Mouse (Mus musculus) liver, adult 2 months (tissue): ENCODE measurements around the gene Fyb2. TPM values are rescaled to one million over a fixed set of nuclear protein-coding genes. Genes with fewer than 3 reads are reported as not detected.

Source experiments
- DNase-seq: peaks from one replicate; pipeline ENCODE4 v3.0.0-alpha.2; 2011; ENCODE audit warnings: low read depth, low spot score; ENCODE audit errors: extremely low read depth
- H3K27ac ChIP-seq: fragments of 200-500 bp; replicated peaks from 2 replicates; pipeline ENCODE4 v1.5.1; 2012; ENCODE audit warnings: low read depth, mild to moderate bottlenecking, control low read depth, inconsistent platforms, low read length; ENCODE audit not compliant: insufficient read depth
- H3K27me3 ChIP-seq: fragments of 200-500 bp; 2 replicates; pipeline ENCODE4 v1.6.1; 2012; ENCODE audit warnings: mild to moderate bottlenecking, moderate library complexity, low read length, inconsistent platforms; ENCODE audit not compliant: control insufficient read depth, insufficient read depth
- H3K36me3 ChIP-seq: fragments of 200-500 bp; 2 replicates; pipeline ENCODE4 v1.6.1; 2012; ENCODE audit warnings: low read length, inconsistent platforms; ENCODE audit not compliant: control insufficient read depth, insufficient read depth
- H3K4me1 ChIP-seq: fragments of 200-500 bp; 2 replicates; pipeline ENCODE4 v1.6.1; 2011; ENCODE audit warnings: low read length; ENCODE audit not compliant: control insufficient read depth, insufficient read depth
- H3K4me3 ChIP-seq: fragments of 200-500 bp; 2 replicates; pipeline ENCODE4 v1.5.1; 2011; ENCODE audit warnings: low read depth, mild to moderate bottlenecking, control low read depth, low read length, moderate library complexity; ENCODE audit not compliant: insufficient read depth
- H3K79me2 ChIP-seq: fragments of 200-500 bp; 2 replicates; pipeline ENCODE4 v1.6.1; 2012; ENCODE audit warnings: inconsistent platforms, mild to moderate bottlenecking, low read length, moderate library complexity; ENCODE audit not compliant: control insufficient read depth, insufficient read depth
- H3K9ac ChIP-seq: fragments of 200-500 bp; 2 replicates; pipeline ENCODE4 v1.6.1; 2012; ENCODE audit warnings: low read depth, mild to moderate bottlenecking, control low read depth, inconsistent platforms, low read length
- CTCF ChIP-seq: fragments of 200-500 bp; IDR thresholded peaks from 2 replicates; pipeline ENCODE4 v1.5.1; 2011; ENCODE audit warnings: low read depth, low read length, control low read depth
- POLR2A ChIP-seq: fragments of 200-500 bp; IDR thresholded peaks from 2 replicates; pipeline ENCODE4 v1.6.1; 2011; ENCODE audit warnings: low read length, control low read depth; ENCODE audit not compliant: insufficient read depth; ENCODE audit errors: extremely low read depth
- WGBS: fragments of 180-500 bp; shearing (Covaris S2); methylation state at CpG from one replicate; pipeline ENCODE4 v1.1.7; 2018; 5-methylcytosine and 5-hydroxymethylcytosine counted together
- polyA plus RNA-seq: library from polyadenylated mRNA; depleted of rRNA; stranded (reverse); fragments of >200 nt; gene quantifications from 2 replicates; pipeline ENCODE4 v1.2.3, GENCODE M21; 2012
- total RNA-seq: library from RNA; depleted of rRNA; stranded (reverse); fragments of >200 nt; gene quantifications from 2 replicates; pipeline ENCODE4 v1.2.3, GENCODE M21; 2014

Fyb2 gene
- total and polyA plus RNA-seq, 2 experiments: 0.87 to 2.9 TPM

DNA sequence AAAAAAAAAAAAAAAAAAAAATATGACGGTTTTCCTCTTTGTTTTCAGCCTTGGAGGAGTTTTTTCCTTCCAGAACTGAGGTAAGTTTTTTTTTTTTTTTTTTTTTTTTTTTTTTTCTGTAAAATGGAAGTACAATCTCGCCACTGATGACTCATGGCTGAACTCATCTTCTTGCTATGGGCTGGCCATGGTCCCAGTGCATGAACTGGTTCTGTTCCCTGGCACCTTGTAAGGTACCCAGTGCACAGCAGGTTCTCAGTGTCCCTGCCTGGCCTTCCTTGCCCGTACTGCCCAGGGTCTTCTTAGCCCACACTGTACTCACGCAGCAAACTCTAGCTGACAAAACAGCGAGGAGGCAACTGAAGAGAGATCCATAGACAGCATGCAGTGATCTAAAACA, 74.8 kb downstream of the Fyb2 start:
- H3K36me3 ChIP-seq: no peaks in the 10 kb centered on the region
- H3K27ac ChIP-seq: peak overlapping the region; percentile 11
- peaks cover 23% of the 10 kb centered on the region for H3K4me1 ChIP-seq
- no peak overlapping the region for H3K4me3 ChIP-seq
- H3K27me3 ChIP-seq: no peaks in the 10 kb centered on the region
- peak; percentile 48 for DNase-seq
- TF ChIP-seq CTCF: no peak
- TF ChIP-seq POLR2A: no peak
- H3K9ac ChIP-seq: no peak overlapping the region
- H3K79me2 ChIP-seq: no peaks in the 10 kb centered on the region
- 62% methylated on average over 5 of the region's 5 CpGs for WGBS

GRCm38 (mm10) chr4:104988709-104989108, 75.5 kb downstream of the Fyb2 start:
- 90% methylated on average over 7 of the region's 7 CpGs for WGBS
- DNase-seq: no peak
- H3K79me2 ChIP-seq: no peaks in the 10 kb centered on the region

DNA sequence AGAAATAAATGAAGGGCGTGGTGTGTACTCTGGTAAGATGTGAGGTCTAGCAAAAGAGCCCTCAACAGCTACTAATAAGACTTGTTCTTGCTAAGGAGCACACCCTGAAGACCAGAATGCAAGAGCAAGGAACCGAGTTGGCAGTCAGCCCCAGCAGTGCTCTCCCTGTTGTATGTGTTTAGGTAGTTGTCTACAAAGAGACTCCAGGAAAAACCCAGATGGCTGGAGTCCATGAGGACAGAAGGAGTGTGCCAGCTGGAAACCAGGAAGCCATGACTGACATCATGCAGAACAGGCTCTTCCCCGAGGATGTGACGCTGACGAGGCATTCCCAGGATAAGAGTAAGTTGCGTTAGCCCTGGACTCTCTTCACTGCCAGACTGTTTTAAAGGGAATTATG, 76.8 kb downstream of the Fyb2 start:
- Histone ChIP-seq H3K4me3 (no peak overlapping the region), H3K27me3 (no peaks in the 10 kb centered on the region), H3K4me1 (peaks cover 23% of the 10 kb centered on the region), H3K27ac (no peak overlapping the region), H3K36me3 (no peaks in the 10 kb centered on the region), H3K79me2 (no peaks in the 10 kb centered on the region), H3K9ac (no peak overlapping the region)
- 74% methylated on average over 6 of the region's 6 CpGs for WGBS
- peak; percentile 60 for DNase-seq
- TF ChIP-seq CTCF (no peak), POLR2A (no peak)

More at GRCm38 (mm10) chr4:104988709-104989108, 75.5 kb downstream of the Fyb2 start:
- no peaks in the 10 kb centered on the region for H3K36me3 ChIP-seq
- peaks cover 23% of the 10 kb centered on the region for H3K4me1 ChIP-seq
- H3K4me3 ChIP-seq: no peak overlapping the region
- TF ChIP-seq POLR2A: no peak
- no peak for TF ChIP-seq CTCF
- no peak overlapping the region for H3K9ac ChIP-seq
- H3K27me3 ChIP-seq: no peaks in the 10 kb centered on the region
- no peak overlapping the region for H3K27ac ChIP-seq

GRCm38 (mm10) chr4:104990686-104991085, 77.4 kb downstream of the Fyb2 start:
- Histone ChIP-seq H3K9ac (no peak overlapping the region), H3K4me3 (no peak overlapping the region), H3K27ac (no peak overlapping the region), H3K36me3 (no peaks in the 10 kb centered on the region), H3K79me2 (no peaks in the 10 kb centered on the region), H3K27me3 (no peaks in the 10 kb centered on the region), H3K4me1 (peaks cover 21% of the 10 kb centered on the region)
- WGBS: 66% methylated on average over 3 of the region's 3 CpGs
- no peak for TF ChIP-seq CTCF
- TF ChIP-seq POLR2A: no peak
- peak; percentile 66 for DNase-seq

DNA sequence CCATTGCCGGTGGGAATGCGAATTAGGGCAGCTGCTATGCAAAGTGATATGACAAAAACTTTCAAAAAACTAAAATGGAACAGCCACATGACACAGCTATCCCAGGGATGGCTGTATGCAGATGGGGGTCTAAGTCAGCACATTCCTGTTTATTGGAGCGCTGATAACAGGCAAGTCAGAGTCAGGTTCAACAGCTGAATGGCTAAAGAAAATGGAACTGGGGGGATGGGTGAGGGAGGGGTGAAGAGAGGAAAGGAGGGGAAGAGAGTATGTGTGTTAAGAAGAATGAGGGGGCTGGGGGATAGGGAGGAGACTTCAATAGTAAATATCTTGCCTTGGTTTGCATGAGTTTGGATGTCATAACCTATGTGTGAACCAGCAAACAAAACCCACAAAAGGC, 79.0 kb downstream of the Fyb2 start:
- H3K36me3 ChIP-seq: no peaks in the 10 kb centered on the region
- TF ChIP-seq CTCF (no peak), POLR2A (no peak)
- H3K27ac ChIP-seq: no peak overlapping the region
- no peak overlapping the region for H3K9ac ChIP-seq
- H3K4me3 ChIP-seq: no peak overlapping the region
- H3K27me3 ChIP-seq: no peaks in the 10 kb centered on the region
- H3K79me2 ChIP-seq: no peaks in the 10 kb centered on the region
- 95% methylated on average over 3 of the region's 3 CpGs for WGBS
- DNase-seq: no peak
- H3K4me1 ChIP-seq: peaks cover 7% of the 10 kb centered on the region

- 90% methylated on average over 10 of the region's 10 CpGs for WGBS
- TF ChIP-seq POLR2A (no peak), CTCF (no peak)
- Histone ChIP-seq H3K27ac (no peak overlapping the region), H3K4me3 (no peak overlapping the region), H3K4me1 (peaks cover under 1% of the 10 kb centered on the region), H3K79me2 (no peaks in the 10 kb centered on the region), H3K27me3 (no peaks in the 10 kb centered on the region), H3K36me3 (no peaks in the 10 kb centered on the region), H3K9ac (no peak overlapping the region)
- no peak for DNase-seq
These were observed 80.1 kb downstream of the Fyb2 start for GRCm38 (mm10) chr4:104993140-104993874.
